Mouse (Mus musculus): ENCODE measurements around the gene Wnk4.

DNA sequence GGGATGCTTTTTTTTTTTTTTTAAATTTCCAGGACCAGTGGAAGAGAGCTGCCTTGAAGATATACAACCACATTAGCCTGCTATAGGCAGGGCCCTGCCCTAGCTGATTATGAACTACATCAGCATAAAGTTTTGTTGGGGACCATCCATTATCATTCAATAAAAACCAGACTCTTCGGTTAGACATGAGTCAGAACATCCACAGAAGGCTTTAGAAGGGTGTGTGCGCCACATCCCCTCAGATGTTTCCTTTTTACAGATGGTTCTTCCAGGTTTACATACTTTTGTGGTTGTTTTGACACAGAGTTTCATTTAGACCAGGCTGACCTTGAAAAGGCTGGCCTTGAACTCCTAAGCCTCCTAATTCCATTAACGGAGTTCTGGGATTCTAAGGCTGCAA, 36.0 kb upstream of the Wnk4 start:
- TF ChIP-seq EP300 (IDR thresholded peaks at IDR 0.05; ENCODE audit: low read depth) (no peak), CTCF (IDR thresholded peaks at IDR 0.05; ENCODE audit: low read depth) (no peak)

All from liver, embryonic 14.5 days (tissue).